Mouse (Mus musculus): ENCODE data around the gene Rab3b. TPM values are rescaled to one million over a fixed set of nuclear protein-coding genes. Genes with fewer than 3 reads are reported as not detected.

Rab3b gene
- polyA plus RNA-seq, 1 experiment from 2014 or later, result 4.3 TPM

GRCm38 (mm10) chr4:108940681-108941473 is 62.0 kb downstream of the Rab3b start:
- Histone ChIP-seq H3K4me1 (ENCODE audit: insufficient read depth) (peaks cover 3% of the 10 kb centered on the region; the same call in 1 of the 2 replicates), H3K36me3 (replicated peaks; ENCODE audit: insufficient read depth, low read length) (no peaks in the 10 kb centered on the region), H3K9ac (replicated peaks) (no peak overlapping the region), H3K27ac (ENCODE audit: low read depth) (no peak overlapping the region), H3K4me3 (ENCODE audit: low read depth, low read length) (no peak overlapping the region), H3K27me3 (ENCODE audit: insufficient read depth, low read length) (no peaks in the 10 kb centered on the region), H3K9me3 (ENCODE audit: low read length) (no peaks in the 10 kb centered on the region), H3K4me2 (ENCODE audit: low read depth, low read length) (no peak overlapping the region)
- WGBS (ENCODE audit: insufficient replicate concordance), result 83% methylated on average over 17 of the region's 17 CpGs
- DNase-seq (no peak), ATAC-seq (no peak)
- TF ChIP-seq CTCF (IDR thresholded peaks at IDR 0.05; ENCODE audit: low read depth), result no peak
- TF ChIP-seq EP300 (IDR thresholded peaks at IDR 0.05; ENCODE audit: low read depth), result no peak

GRCm38 (mm10) chr4:108942171-108942570 is 63.3 kb downstream of the Rab3b start:
- no peak for TF ChIP-seq EP300 (IDR thresholded peaks at IDR 0.05; ENCODE audit: low read depth)
- no peak for TF ChIP-seq CTCF (IDR thresholded peaks at IDR 0.05; ENCODE audit: low read depth)
- WGBS (ENCODE audit: insufficient replicate concordance), result 78% methylated on average over 4 of the region's 4 CpGs
- H3K9me3 ChIP-seq (ENCODE audit: low read length), result no peaks in the 10 kb centered on the region

GRCm38 (mm10) chr4:108942986-108943720 is 64.3 kb downstream of the Rab3b start:
- no peak for ATAC-seq
- no peaks in the 10 kb centered on the region for H3K27me3 ChIP-seq (ENCODE audit: insufficient read depth, low read length)
- H3K27ac ChIP-seq (ENCODE audit: low read depth), result no peak overlapping the region
- no peaks in the 10 kb centered on the region for H3K9me3 ChIP-seq (ENCODE audit: low read length)
- WGBS (ENCODE audit: insufficient replicate concordance), result 77% methylated on average over 11 of the region's 11 CpGs
- peaks cover 3% of the 10 kb centered on the region; the same call in 1 of the 2 replicates for H3K4me1 ChIP-seq (ENCODE audit: insufficient read depth)
- TF ChIP-seq CTCF (IDR thresholded peaks at IDR 0.05; ENCODE audit: low read depth) (no peak), EP300 (IDR thresholded peaks at IDR 0.05; ENCODE audit: low read depth) (no peak)
- no peak overlapping the region for H3K9ac ChIP-seq (replicated peaks)
- DNase-seq, result peak; percentile 44
- H3K36me3 ChIP-seq (replicated peaks; ENCODE audit: insufficient read depth, low read length), result no peaks in the 10 kb centered on the region
- H3K4me3 ChIP-seq (ENCODE audit: low read depth, low read length), result no peak overlapping the region
- H3K4me2 ChIP-seq (ENCODE audit: low read depth, low read length), result no peak overlapping the region

More at GRCm38 (mm10) chr4:108942171-108942570, 63.3 kb downstream of the Rab3b start:
- DNase-seq (no peak), ATAC-seq (no peak)
- Histone ChIP-seq H3K27ac (ENCODE audit: low read depth) (no peak overlapping the region), H3K36me3 (replicated peaks; ENCODE audit: insufficient read depth, low read length) (no peaks in the 10 kb centered on the region), H3K4me2 (ENCODE audit: low read depth, low read length) (no peak overlapping the region), H3K27me3 (ENCODE audit: insufficient read depth, low read length) (no peaks in the 10 kb centered on the region), H3K9ac (replicated peaks) (no peak overlapping the region), H3K4me1 (ENCODE audit: insufficient read depth) (peaks cover 3% of the 10 kb centered on the region; the same call in 1 of the 2 replicates), H3K4me3 (ENCODE audit: low read depth, low read length) (no peak overlapping the region)

GRCm38 (mm10) chr4:108949168-108949567 is 70.3 kb downstream of the Rab3b start:
- no peak overlapping the region for H3K9ac ChIP-seq (replicated peaks)
- no peak overlapping the region for H3K4me3 ChIP-seq (ENCODE audit: low read depth, low read length)
- 86% methylated on average over 7 of the region's 7 CpGs for WGBS (ENCODE audit: insufficient replicate concordance)
- H3K36me3 ChIP-seq (replicated peaks; ENCODE audit: insufficient read depth, low read length), result no peaks in the 10 kb centered on the region
- TF ChIP-seq EP300 (IDR thresholded peaks at IDR 0.05; ENCODE audit: low read depth), result no peak
- TF ChIP-seq CTCF (IDR thresholded peaks at IDR 0.05; ENCODE audit: low read depth), result no peak
- H3K9me3 ChIP-seq (ENCODE audit: low read length), result no peaks in the 10 kb centered on the region
- no peak for DNase-seq
- H3K4me2 ChIP-seq (ENCODE audit: low read depth, low read length), result no peak overlapping the region
- H3K27ac ChIP-seq (ENCODE audit: low read depth), result no peak overlapping the region
- H3K4me1 ChIP-seq (ENCODE audit: insufficient read depth), result no peaks in the 10 kb centered on the region
- H3K27me3 ChIP-seq (ENCODE audit: insufficient read depth, low read length), result no peaks in the 10 kb centered on the region
- ATAC-seq, result no peak

- Histone ChIP-seq H3K36me3 (replicated peaks; ENCODE audit: insufficient read depth, low read length) (no peaks in the 10 kb centered on the region), H3K4me2 (ENCODE audit: low read depth, low read length) (no peak overlapping the region), H3K9me3 (ENCODE audit: low read length) (no peaks in the 10 kb centered on the region), H3K27me3 (ENCODE audit: insufficient read depth, low read length) (no peaks in the 10 kb centered on the region), H3K4me3 (ENCODE audit: low read depth, low read length) (no peak overlapping the region), H3K27ac (ENCODE audit: low read depth) (no peak overlapping the region), H3K9ac (replicated peaks) (no peak overlapping the region), H3K4me1 (ENCODE audit: insufficient read depth) (no peaks in the 10 kb centered on the region)
- DNase-seq (no peak), ATAC-seq (no peak)
- 81% methylated on average over 1 of the region's 1 CpGs for WGBS (ENCODE audit: insufficient replicate concordance)
- no peak for TF ChIP-seq CTCF (IDR thresholded peaks at IDR 0.05; ENCODE audit: low read depth)
- TF ChIP-seq EP300 (IDR thresholded peaks at IDR 0.05; ENCODE audit: low read depth), result no peak
Observed at GRCm38 (mm10) chr4:108950201-108950600, 71.3 kb downstream of the Rab3b start.

- 79% methylated on average over 4 of the region's 4 CpGs for WGBS (ENCODE audit: insufficient replicate concordance)
- no peak overlapping the region for H3K4me3 ChIP-seq (ENCODE audit: low read depth, low read length)
- TF ChIP-seq EP300 (IDR thresholded peaks at IDR 0.05; ENCODE audit: low read depth) (no peak), CTCF (IDR thresholded peaks at IDR 0.05; ENCODE audit: low read depth) (no peak)
- no peak overlapping the region for H3K4me2 ChIP-seq (ENCODE audit: low read depth, low read length)
- H3K27ac ChIP-seq (ENCODE audit: low read depth), result no peak overlapping the region
- no peaks in the 10 kb centered on the region for H3K36me3 ChIP-seq (replicated peaks; ENCODE audit: insufficient read depth, low read length)
- no peaks in the 10 kb centered on the region for H3K9me3 ChIP-seq (ENCODE audit: low read length)
- no peaks in the 10 kb centered on the region for H3K27me3 ChIP-seq (ENCODE audit: insufficient read depth, low read length)
- H3K4me1 ChIP-seq (ENCODE audit: insufficient read depth), result no peaks in the 10 kb centered on the region
- no peak for DNase-seq
- H3K9ac ChIP-seq (replicated peaks), result no peak overlapping the region
- no peak for ATAC-seq
Observed at GRCm38 (mm10) chr4:108951663-108952062, 72.8 kb downstream of the Rab3b start.
